Mouse (Mus musculus): ENCODE measurements around the gene A630001G21Rik. TPM values are rescaled to one million over a fixed set of nuclear protein-coding genes. Genes with fewer than 3 reads are reported as not detected.

Gene A630001G21Rik
- polyA plus RNA-seq, 1 experiment from 2014 or later, result 1.4 TPM

GRCm38 (mm10) chr1:85795196-85795595 lies 16.8 kb upstream of the A630001G21Rik start:
- WGBS, result 57% methylated on average over 3 of the region's 3 CpGs
- H3K4me2 ChIP-seq (replicated peaks), result peak overlapping the region; percentile 33
- H3K27ac ChIP-seq, result no peak overlapping the region
- peaks cover 25% of the 10 kb centered on the region for H3K4me1 ChIP-seq
- H3K36me3 ChIP-seq, result 0 out of 2 replicates have a peak, but pooled peaks cover 2% of the 10 kb centered on the region
- no peak overlapping the region for H3K4me3 ChIP-seq
- ATAC-seq (ENCODE audit: low FRiP score, low read depth), result no peak
- H3K27me3 ChIP-seq, result no peaks in the 10 kb centered on the region
- no peak overlapping the region for H3K9ac ChIP-seq
- H3K9me3 ChIP-seq, result no peaks in the 10 kb centered on the region

GRCm38 (mm10) chr1:85794106-85794771 lies 15.8 kb upstream of the A630001G21Rik start:
- H3K9ac ChIP-seq, result peak overlapping the region; percentile 94
- H3K4me2 ChIP-seq (replicated peaks), result peak overlapping the region; percentile 91
- no peak for ATAC-seq (ENCODE audit: low FRiP score, low read depth)
- under 1% methylated on average over 38 of the region's 38 CpGs for WGBS
- no peaks in the 10 kb centered on the region for H3K9me3 ChIP-seq
- peak overlapping the region; percentile 93; the same call in 1 of the 2 replicates for H3K27ac ChIP-seq
- no peaks in the 10 kb centered on the region for H3K27me3 ChIP-seq
- peaks cover 25% of the 10 kb centered on the region for H3K4me1 ChIP-seq
- peak overlapping the region; percentile 89 for H3K4me3 ChIP-seq
- 0 out of 2 replicates have a peak, but pooled peaks cover 2% of the 10 kb centered on the region for H3K36me3 ChIP-seq

- H3K27ac ChIP-seq, result peak within 1 kb of the TSS; percentile 93
- 0 out of 2 replicates have a peak, but pooled peaks cover 2% of the 10 kb centered on the region for H3K36me3 ChIP-seq
- H3K4me3 ChIP-seq, result peak within 1 kb of the TSS; percentile 89
- H3K4me1 ChIP-seq, result peaks cover 23% of the 10 kb centered on the region
- no peaks in the 10 kb centered on the region for H3K27me3 ChIP-seq
- WGBS, result under 1% methylated on average over 100 of the region's 118 CpGs
- peak within 1 kb of the TSS; percentile 91 for H3K4me2 ChIP-seq (replicated peaks)
- H3K9ac ChIP-seq, result peak within 1 kb of the TSS; percentile 94
- ATAC-seq (ENCODE audit: low FRiP score, low read depth), result peak; percentile 93
- H3K9me3 ChIP-seq, result no peaks in the 10 kb centered on the region
Measured at GRCm38 (mm10) chr1:85793208-85794105, 15.0 kb upstream of the A630001G21Rik start, which contains the start of gene Cab39. TSS of gene Cab39 (plus strand) at chr1:85793441.

GRCm38 (mm10) chr1:85791476-85791875 lies 13.0 kb upstream of the A630001G21Rik start:
- Histone ChIP-seq H3K4me2 (replicated peaks) (no peak overlapping the region), H3K4me1 (peaks cover 13% of the 10 kb centered on the region), H3K9me3 (no peaks in the 10 kb centered on the region), H3K36me3 (0 out of 2 replicates have a peak, but pooled peaks cover 2% of the 10 kb centered on the region), H3K27me3 (no peaks in the 10 kb centered on the region), H3K4me3 (no peak overlapping the region), H3K9ac (no peak overlapping the region), H3K27ac (no peak overlapping the region)
- no peak for ATAC-seq (ENCODE audit: low FRiP score, low read depth)
- WGBS, result 87% methylated on average over 3 of the region's 3 CpGs

GRCm38 (mm10) chr1:85790565-85790964 lies 12.1 kb upstream of the A630001G21Rik start:
- Histone ChIP-seq H3K4me3 (no peak overlapping the region), H3K27ac (no peak overlapping the region), H3K9me3 (no peaks in the 10 kb centered on the region), H3K4me1 (peaks cover 9% of the 10 kb centered on the region), H3K27me3 (no peaks in the 10 kb centered on the region), H3K4me2 (replicated peaks) (no peak overlapping the region), H3K36me3 (no peaks in the 10 kb centered on the region), H3K9ac (no peak overlapping the region)
- ATAC-seq (ENCODE audit: low FRiP score, low read depth), result no peak
- 70% methylated on average over 3 of the region's 3 CpGs for WGBS

GRCm38 (mm10) chr1:85779428-85780180 lies 1.2 kb upstream of the A630001G21Rik start:
- no peaks in the 10 kb centered on the region for H3K27me3 ChIP-seq
- no peak overlapping the region for H3K27ac ChIP-seq
- H3K9me3 ChIP-seq, result no peaks in the 10 kb centered on the region
- H3K4me3 ChIP-seq, result no peak overlapping the region
- ATAC-seq (ENCODE audit: low FRiP score, low read depth), result no peak
- WGBS, result 67% methylated on average over 4 of the region's 4 CpGs
- H3K9ac ChIP-seq, result no peak overlapping the region
- no peak overlapping the region for H3K4me2 ChIP-seq (replicated peaks)
- no peaks in the 10 kb centered on the region for H3K4me1 ChIP-seq
- H3K36me3 ChIP-seq, result no peaks in the 10 kb centered on the region

GRCm38 (mm10) chr1:85779012-85779411 lies 569 bp upstream of the A630001G21Rik start:
- Histone ChIP-seq H3K9me3 (no peaks in the 10 kb centered on the region), H3K4me3 (no peak overlapping the region), H3K9ac (no peak overlapping the region), H3K27me3 (no peaks in the 10 kb centered on the region), H3K4me2 (replicated peaks) (no peak overlapping the region), H3K36me3 (no peaks in the 10 kb centered on the region), H3K4me1 (no peaks in the 10 kb centered on the region), H3K27ac (no peak overlapping the region)
- ATAC-seq (ENCODE audit: low FRiP score, low read depth), result no peak
- WGBS, result 61% methylated on average over 3 of the region's 3 CpGs

- Histone ChIP-seq H3K9me3 (no peaks in the 10 kb centered on the region), H3K9ac (no peak overlapping the region), H3K27me3 (no peaks in the 10 kb centered on the region), H3K27ac (no peak overlapping the region), H3K4me3 (no peak overlapping the region), H3K4me1 (no peaks in the 10 kb centered on the region), H3K4me2 (replicated peaks) (peak overlapping the region; percentile 32; the same call in 1 of the 2 replicates), H3K36me3 (no peaks in the 10 kb centered on the region)
- ATAC-seq (ENCODE audit: low FRiP score, low read depth), result no peak
- 37% methylated on average over 10 of the region's 10 CpGs for WGBS
Measured at GRCm38 (mm10) chr1:85776154-85776553, 2.3 kb downstream of the A630001G21Rik start.

- Histone ChIP-seq H3K4me2 (replicated peaks) (no peak overlapping the region), H3K27me3 (no peaks in the 10 kb centered on the region), H3K9ac (no peak overlapping the region), H3K36me3 (no peaks in the 10 kb centered on the region), H3K9me3 (no peaks in the 10 kb centered on the region), H3K4me3 (no peak overlapping the region), H3K27ac (no peak overlapping the region), H3K4me1 (no peaks in the 10 kb centered on the region)
- no peak for ATAC-seq (ENCODE audit: low FRiP score, low read depth)
- 82% methylated on average over 7 of the region's 7 CpGs for WGBS
Measured at GRCm38 (mm10) chr1:85775136-85775535, 3.3 kb downstream of the A630001G21Rik start.

- Histone ChIP-seq H3K4me2 (replicated peaks) (no peak overlapping the region), H3K9ac (no peak overlapping the region), H3K4me3 (no peak overlapping the region), H3K27me3 (no peaks in the 10 kb centered on the region), H3K4me1 (no peaks in the 10 kb centered on the region), H3K9me3 (no peaks in the 10 kb centered on the region), H3K27ac (no peak overlapping the region), H3K36me3 (no peaks in the 10 kb centered on the region)
- no peak for ATAC-seq (ENCODE audit: low FRiP score, low read depth)
- 69% methylated on average over 3 of the region's 3 CpGs for WGBS
Measured at GRCm38 (mm10) chr1:85771976-85772375, 6.5 kb downstream of the A630001G21Rik start.

- no peak for ATAC-seq (ENCODE audit: low FRiP score, low read depth)
- H3K9me3 ChIP-seq, result no peaks in the 10 kb centered on the region
- H3K9ac ChIP-seq, result no peak overlapping the region
Measured at GRCm38 (mm10) chr1:85767754-85768153, 10.7 kb downstream of the A630001G21Rik start.

More at GRCm38 (mm10) chr1:85767754-85768153, 10.7 kb downstream of the A630001G21Rik start:
- 64% methylated on average over 1 of the region's 1 CpGs for WGBS
- H3K4me2 ChIP-seq (replicated peaks), result no peak overlapping the region
- H3K4me1 ChIP-seq, result no peaks in the 10 kb centered on the region
- no peaks in the 10 kb centered on the region for H3K27me3 ChIP-seq
- H3K36me3 ChIP-seq, result no peaks in the 10 kb centered on the region
- H3K4me3 ChIP-seq, result no peak overlapping the region
- H3K27ac ChIP-seq, result no peak overlapping the region
